Mouse (Mus musculus) lung, adult 18-20 months (tissue): ENCODE data around the gene Olfr297.

Experiments
- DNase-seq, 2 experiments: peaks; one replicate each; pipeline ENCODE4 v3.0.0; 2022; ENCODE audit warnings: mixed read lengths in 2 of 2

Gene Olfr297

GRCm38 (mm10) chr7:86519668-86520067 lies at the start of gene Olfr297:
Olfr297 (plus strand) TSS chr7:86519968.
- DNase-seq = no peak

- no peak for DNase-seq
These were observed 27.4 kb upstream of the Olfr297 start, which contains the start of gene Olfr298 for GRCm38 (mm10) chr7:86492384-86492783. Olfr298 (minus strand) TSS chr7:86492484.
